9 mouse cellular contexts compared by ENCODE assay signal in the genomic region with DNA sequence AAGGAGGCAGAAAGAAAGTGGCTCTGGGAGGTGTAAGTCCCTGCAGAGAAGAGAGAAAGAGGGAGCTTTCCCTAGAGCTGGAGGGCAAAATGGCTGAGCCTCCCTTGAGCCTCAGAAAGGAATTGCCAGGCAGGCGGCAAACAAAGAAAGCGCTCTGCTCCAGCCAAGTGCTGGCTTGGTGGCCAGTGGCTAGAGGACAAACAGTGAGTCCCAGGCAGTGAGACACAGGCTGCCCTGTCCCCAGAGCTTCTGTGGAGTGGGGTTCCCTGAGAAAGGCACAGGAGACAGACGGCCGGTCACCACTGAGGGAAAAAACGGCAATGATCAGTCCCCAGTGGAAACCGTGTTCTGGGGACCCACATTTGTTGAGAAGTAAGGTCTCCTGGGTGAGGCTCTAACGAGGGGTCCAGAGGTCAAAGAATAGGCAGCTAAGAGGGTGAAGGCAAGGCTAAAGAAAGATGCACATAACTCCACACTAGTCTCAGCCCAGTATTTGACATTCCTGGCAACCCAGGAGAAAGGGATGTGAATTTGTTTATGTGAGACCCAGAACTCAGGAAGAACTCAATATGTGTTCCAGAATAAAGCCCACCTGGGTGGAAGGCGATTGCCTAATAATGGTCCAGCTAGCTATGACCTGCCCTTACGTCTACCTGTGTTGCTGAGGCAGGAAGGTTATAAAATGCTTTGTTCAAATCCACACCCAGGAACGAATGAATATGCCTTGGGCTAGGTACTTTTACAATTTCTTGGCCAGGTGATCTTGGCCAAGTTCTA. TPM values are rescaled to one million over a fixed set of nuclear protein-coding genes. Genes with fewer than 3 reads are reported as not detected.
DNase-seq lines count a peak whose midpoint lies in the region; ATAC-seq lines count a peak whose summit lies in the region.
"Had no signal": no experiment of that assay in that cellular context is flagged by ENCODE, and none has a peak within 500 bp of the region (broad histone marks: within the 10 kb centered on the region; RNA-seq: fewer than 3 reads in every experiment).

No protein-coding gene starts in this region.

- ATAC-seq in hindbrain, embryonic 12.5 days (ENCODE audit: low FRiP score): no peak

- DNase-seq in right cerebral cortex, adult 18-20 months: peak; percentile 74
- no peak for DNase-seq in right cerebral cortex, adult 2 months (ENCODE audit: low spot score in 2 of 2)
- peak; percentile 36 for DNase-seq in midbrain, embryonic 10.5 days (ENCODE audit: low spot score)
- DNase-seq in urinary bladder, postnatal 25 days (ENCODE audit: low spot score): no peak
- no peak for DNase-seq in lung, postnatal 14 days
- no peak for DNase-seq in ovary, postnatal 14 days (ENCODE audit: low spot score)
- no peak for DNase-seq in MN1 (ENCODE audit: low spot score)

- H3K36me3 ChIP-seq in hindbrain, embryonic 12.5 days: no peaks in the 10 kb centered on the region
- H3K36me3 ChIP-seq in midbrain, embryonic 10.5 days: no peaks in the 10 kb centered on the region
- H3K36me3 ChIP-seq: limb, embryonic 15.5 days had no signal

- peak overlapping the region; percentile 78 for H3K9ac ChIP-seq in hindbrain, embryonic 12.5 days
- H3K9ac ChIP-seq: limb, embryonic 15.5 days had no signal

- peak overlapping the region; percentile 67 for H3K27ac ChIP-seq in hindbrain, embryonic 12.5 days
- H3K27ac ChIP-seq in midbrain, embryonic 10.5 days (replicated peaks): peak overlapping the region; percentile 73
- H3K27ac ChIP-seq: limb, embryonic 15.5 days had no signal

- WGBS in hindbrain, embryonic 12.5 days: 46% methylated on average over 10 of the region's 10 CpGs
- 54% methylated on average over 10 of the region's 10 CpGs for WGBS in midbrain, embryonic 10.5 days

- peaks cover 56% of the 10 kb centered on the region for H3K27me3 ChIP-seq in hindbrain, embryonic 12.5 days
- peaks cover 95% of the 10 kb centered on the region for H3K27me3 ChIP-seq in midbrain, embryonic 10.5 days (ENCODE audit: low read depth, poor library complexity, severe bottlenecking)

- H3K9me3 ChIP-seq in hindbrain, embryonic 12.5 days (replicated peaks): no peaks in the 10 kb centered on the region
- no peaks in the 10 kb centered on the region for H3K9me3 ChIP-seq in midbrain, embryonic 10.5 days (replicated peaks)
- H3K9me3 ChIP-seq: limb, embryonic 15.5 days had no signal

- peak overlapping the region; percentile 61 for H3K4me2 ChIP-seq in hindbrain, embryonic 12.5 days (replicated peaks)
- H3K4me2 ChIP-seq: limb, embryonic 15.5 days had no signal

- H3K4me3 ChIP-seq in hindbrain, embryonic 12.5 days: peak overlapping the region; percentile 60
- peak overlapping the region; percentile 55 for H3K4me3 ChIP-seq in midbrain, embryonic 10.5 days
- H3K4me3 ChIP-seq: limb, embryonic 15.5 days had no signal

- peaks cover 40% of the 10 kb centered on the region for H3K4me1 ChIP-seq in hindbrain, embryonic 12.5 days
- peaks cover 37% of the 10 kb centered on the region for H3K4me1 ChIP-seq in midbrain, embryonic 10.5 days

RNA-seq across cellular contexts. Expression of a gene that starts 1.7 kb away (rescaled TPM):
- 47.1 and 47.6 TPM in 2 replicates for polyA plus RNA-seq in hindbrain, embryonic 12.5 days (2016; fragmentation: Nextera tagmentation; extraction: Ambion mirVana)
- polyA plus RNA-seq in midbrain, embryonic 10.5 days (2016; fragmentation: Nextera tagmentation; extraction: Ambion mirVana): 4.7 and 13.1 TPM in 2 replicates

Comparison
In these comparisons a context has a peak if more than half of its experiments do, and no peak if none do; other contexts are left out.
1. DNase-seq: peak in right cerebral cortex, adult 18-20 months (single experiment) and midbrain, embryonic 10.5 days (single experiment); none in right cerebral cortex, adult 2 months (0 of 2), urinary bladder, postnatal 25 days (single experiment), lung, postnatal 14 days (single experiment), ovary, postnatal 14 days (single experiment) and MN1 (single experiment).